Mouse (Mus musculus) midbrain, embryonic 12.5 days (tissue): ENCODE data around the gene Mtmr11. TPM values are rescaled to one million over a fixed set of nuclear protein-coding genes. Genes with fewer than 3 reads are reported as not detected.
"Not testable (repeated sequence)": the region's sequence is repeated elsewhere in the genome, so short reads cannot be mapped to it uniquely, and the experiment has no call there.

Experiments
- ATAC-seq: fragments of 200-750 bp; cut with Nextera tagmentation; 2 replicates; pipeline ENCODE4 v1.8.0; 2017; ENCODE audit warnings: low read depth, moderate TSS enrichment, moderate library complexity; ENCODE audit not compliant: low FRiP score
- H3K27ac ChIP-seq: fragments of 300-500 bp; sonication (generic); replicated peaks from 2 replicates; pipeline ENCODE4 v1.5.1; 2016; ENCODE audit warnings: mild to moderate bottlenecking
- H3K27me3 ChIP-seq: fragments of 300-500 bp; sonication (generic); 2 replicates; pipeline ENCODE4 v1.6.1; 2016; ENCODE audit warnings: mild to moderate bottlenecking
- H3K36me3 ChIP-seq: fragments of 300-500 bp; sonication (generic); 2 replicates; pipeline ENCODE4 v1.6.1; 2016
- H3K4me1 ChIP-seq: fragments of 300-500 bp; sonication (generic); 2 replicates; pipeline ENCODE4 v1.6.1; 2016
- H3K4me2 ChIP-seq: fragments of 300-500 bp; sonication (generic); replicated peaks from 2 replicates; pipeline ENCODE4 v1.6.1; 2016; ENCODE audit warnings: mild to moderate bottlenecking, moderate library complexity
- H3K4me3 ChIP-seq: fragments of 300-500 bp; sonication (generic); 2 replicates; pipeline ENCODE4 v1.5.1; 2016; ENCODE audit warnings: mild to moderate bottlenecking
- H3K9ac ChIP-seq: fragments of 300-500 bp; sonication (generic); replicated peaks from 2 replicates; pipeline ENCODE4 v1.6.1; 2016; ENCODE audit warnings: mild to moderate bottlenecking, moderate library complexity
- H3K9me3 ChIP-seq: fragments of 300-500 bp; sonication (generic); 2 replicates; pipeline ENCODE4 v1.6.1; 2016; ENCODE audit warnings: mild to moderate bottlenecking
- WGBS: fragments of 180-500 bp; shearing (Covaris S2); methylation state at CpG from one replicate; pipeline ENCODE4 v1.1.7; 2016; 5-methylcytosine and 5-hydroxymethylcytosine counted together
- polyA plus RNA-seq: library from polyadenylated mRNA; unstranded; fragments of >200 nt; fragmentation: Nextera tagmentation; extraction: Ambion mirVana; gene quantifications from 2 replicates; pipeline ENCODE4 v1.2.1, GENCODE M21; 2016

The Mtmr11 gene
- polyA plus RNA-seq, 1 experiment from 2014 or later = 16.0 TPM

DNA sequence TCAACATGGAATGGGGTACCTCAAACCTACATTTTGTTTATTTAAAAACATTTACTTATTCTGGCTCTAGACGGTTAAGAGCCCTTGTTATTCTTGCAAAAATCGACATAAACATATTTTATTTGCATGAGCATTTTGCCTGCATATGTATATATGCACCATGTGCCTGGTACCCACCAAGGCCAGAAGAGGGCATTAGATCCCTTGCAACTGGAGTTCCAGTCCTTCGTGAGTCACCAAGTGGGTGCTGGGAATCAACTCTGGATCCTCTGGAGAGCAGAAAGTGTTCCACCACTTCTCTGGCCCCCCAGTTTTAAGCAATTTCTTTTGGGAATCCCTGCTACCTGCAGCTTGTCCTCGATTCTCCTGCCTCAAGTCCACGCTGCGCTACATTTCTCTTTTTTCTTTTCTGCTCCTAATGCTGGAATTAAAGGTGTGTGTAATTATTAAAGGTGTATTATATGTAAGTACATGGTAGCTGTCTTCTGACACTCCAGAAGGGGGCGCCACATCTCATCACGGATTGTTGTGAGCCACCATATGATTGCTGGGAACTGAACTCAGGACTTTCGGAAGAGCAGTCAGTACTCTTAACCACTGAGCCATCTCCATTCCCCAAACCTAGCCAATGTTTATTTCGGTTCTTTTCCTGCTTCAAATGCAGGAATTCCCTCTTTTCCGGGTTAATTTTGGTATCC is 34.0 kb downstream of the Mtmr11 start:
- H3K9me3 ChIP-seq = no peaks in the 10 kb centered on the region
- H3K9ac ChIP-seq = no peak overlapping the region
- no peak overlapping the region for H3K4me3 ChIP-seq
- H3K4me1 ChIP-seq = peaks cover 14% of the 10 kb centered on the region
- H3K27me3 ChIP-seq = peaks cover 19% of the 10 kb centered on the region; the same call in 1 of the 2 replicates
- peaks cover 8% of the 10 kb centered on the region; the same call in 1 of the 2 replicates for H3K36me3 ChIP-seq
- no peak for ATAC-seq
- WGBS = 94% methylated on average over 11 of the region's 11 CpGs
- no peak overlapping the region for H3K27ac ChIP-seq
- H3K4me2 ChIP-seq = no peak overlapping the region; the same call in 1 of the 2 replicates

DNA sequence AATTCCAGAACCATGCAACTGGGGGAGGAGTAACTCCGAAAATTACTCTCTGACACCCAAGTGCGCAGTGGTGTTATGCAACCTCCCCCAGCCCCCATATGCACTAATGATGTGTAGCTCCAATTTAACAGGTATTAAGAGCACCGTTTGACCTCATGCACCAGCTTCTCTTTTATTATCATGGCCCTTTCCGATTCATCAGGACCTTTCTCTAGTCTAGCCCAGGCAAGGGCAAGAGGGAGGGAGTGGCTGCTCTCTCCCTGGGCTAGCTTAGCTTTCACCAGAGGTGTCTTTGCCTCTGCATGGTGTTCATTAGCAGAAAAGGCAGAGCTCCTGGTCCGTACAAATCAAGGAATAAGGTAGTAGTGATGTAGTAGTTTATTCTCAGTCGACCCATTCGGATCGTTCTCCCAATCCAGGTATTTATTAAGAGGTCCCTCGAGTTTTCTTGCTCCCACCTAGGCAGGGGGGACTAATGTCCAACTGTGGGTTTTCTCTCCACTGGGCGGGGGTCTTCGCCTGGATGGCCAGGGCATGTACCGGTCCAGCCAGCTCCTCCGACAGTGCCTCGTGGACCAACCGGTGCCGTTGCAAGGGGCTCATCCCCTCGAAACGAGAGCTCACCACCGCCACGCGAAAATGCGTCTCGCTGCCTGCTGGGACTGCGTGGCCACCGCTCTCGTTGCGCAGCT is 34.8 kb downstream of the Mtmr11 start:
- H3K4me1 ChIP-seq = peaks cover 14% of the 10 kb centered on the region
- WGBS = 21% methylated on average over 27 of the region's 27 CpGs
- ATAC-seq = peak; percentile 57; the same call in 1 of the 2 replicates

DNA sequence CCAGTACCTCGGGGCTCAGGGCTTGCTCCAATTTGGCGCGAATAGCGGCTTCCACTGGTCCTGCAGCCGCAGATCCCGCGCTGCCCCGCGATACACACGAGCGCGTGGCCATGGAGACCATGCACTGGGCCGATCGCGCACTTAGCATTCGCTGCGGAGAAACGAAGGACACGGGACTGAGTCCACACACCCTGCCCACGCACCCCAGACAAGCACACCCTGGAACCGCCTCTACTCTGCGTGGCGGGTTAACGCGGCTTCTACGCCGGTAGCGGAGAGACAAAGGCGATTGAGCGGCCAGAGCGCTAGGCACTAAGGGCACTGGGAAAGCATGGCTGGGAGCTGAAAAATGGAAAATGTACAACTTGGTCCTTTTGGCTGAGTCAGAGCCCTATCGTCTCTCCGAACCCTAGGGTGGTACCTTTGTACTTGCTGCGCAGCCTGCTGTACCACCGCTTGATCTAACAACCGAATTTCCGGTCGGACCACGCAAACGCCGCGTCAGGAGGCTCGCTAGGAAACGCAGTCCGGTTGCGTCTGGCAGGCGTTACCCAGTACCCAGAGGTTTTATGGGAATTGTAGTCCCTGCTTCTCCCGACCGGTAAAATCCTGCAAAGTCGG is 35.4 kb downstream of the Mtmr11 start:
- Histone ChIP-seq H3K27ac (peak overlapping the region; percentile 91), H3K9me3 (no peaks in the 10 kb centered on the region), H3K4me2 (peak overlapping the region; percentile 96), H3K4me1 (peaks cover 14% of the 10 kb centered on the region), H3K27me3 (peaks cover 19% of the 10 kb centered on the region; the same call in 1 of the 2 replicates), H3K9ac (peak overlapping the region; percentile 78), H3K36me3 (peaks cover 8% of the 10 kb centered on the region; the same call in 1 of the 2 replicates), H3K4me3 (peak overlapping the region; percentile 65)
- ATAC-seq = peak; percentile 95
- under 1% methylated on average over 50 of the region's 50 CpGs for WGBS

More for the DNA sequence above, 34.8 kb downstream of the Mtmr11 start:
- Histone ChIP-seq H3K27me3 (peaks cover 19% of the 10 kb centered on the region; the same call in 1 of the 2 replicates), H3K4me3 (peak overlapping the region; percentile 65), H3K9ac (peak overlapping the region; percentile 78), H3K27ac (peak overlapping the region; percentile 91), H3K36me3 (peaks cover 8% of the 10 kb centered on the region; the same call in 1 of the 2 replicates), H3K4me2 (peak overlapping the region; percentile 96), H3K9me3 (no peaks in the 10 kb centered on the region)

DNA sequence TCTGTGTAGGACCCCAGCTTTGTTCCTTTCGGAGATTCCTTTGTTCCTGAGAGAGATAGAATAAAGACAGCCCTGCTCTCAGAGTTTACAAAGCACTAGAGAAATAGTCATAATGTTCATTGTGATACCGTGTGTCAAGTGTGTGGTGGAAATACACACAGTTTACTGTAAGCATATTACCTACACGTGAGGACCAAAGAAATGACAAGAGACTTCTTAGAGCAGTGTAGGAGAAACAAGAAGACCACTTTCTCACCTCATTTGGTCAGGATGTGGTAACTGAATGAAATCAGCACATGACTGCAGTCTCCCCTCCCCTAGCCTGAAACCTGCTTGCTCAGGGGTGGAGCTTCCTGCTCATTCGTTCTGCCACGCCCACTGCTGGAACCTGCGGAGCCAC is 36.4 kb downstream of the Mtmr11 start:
- no peak for ATAC-seq
- Histone ChIP-seq H3K4me3 (peak overlapping the region; percentile 65; the same call in 1 of the 2 replicates), H3K4me1 (peaks cover 14% of the 10 kb centered on the region), H3K9me3 (no peaks in the 10 kb centered on the region), H3K9ac (no peak overlapping the region), H3K27ac (no peak overlapping the region), H3K4me2 (peak overlapping the region; percentile 96), H3K36me3 (peaks cover 4% of the 10 kb centered on the region; the same call in 1 of the 2 replicates), H3K27me3 (peaks cover 19% of the 10 kb centered on the region; the same call in 1 of the 2 replicates)
- WGBS = 3% methylated on average over 6 of the region's 6 CpGs

DNA sequence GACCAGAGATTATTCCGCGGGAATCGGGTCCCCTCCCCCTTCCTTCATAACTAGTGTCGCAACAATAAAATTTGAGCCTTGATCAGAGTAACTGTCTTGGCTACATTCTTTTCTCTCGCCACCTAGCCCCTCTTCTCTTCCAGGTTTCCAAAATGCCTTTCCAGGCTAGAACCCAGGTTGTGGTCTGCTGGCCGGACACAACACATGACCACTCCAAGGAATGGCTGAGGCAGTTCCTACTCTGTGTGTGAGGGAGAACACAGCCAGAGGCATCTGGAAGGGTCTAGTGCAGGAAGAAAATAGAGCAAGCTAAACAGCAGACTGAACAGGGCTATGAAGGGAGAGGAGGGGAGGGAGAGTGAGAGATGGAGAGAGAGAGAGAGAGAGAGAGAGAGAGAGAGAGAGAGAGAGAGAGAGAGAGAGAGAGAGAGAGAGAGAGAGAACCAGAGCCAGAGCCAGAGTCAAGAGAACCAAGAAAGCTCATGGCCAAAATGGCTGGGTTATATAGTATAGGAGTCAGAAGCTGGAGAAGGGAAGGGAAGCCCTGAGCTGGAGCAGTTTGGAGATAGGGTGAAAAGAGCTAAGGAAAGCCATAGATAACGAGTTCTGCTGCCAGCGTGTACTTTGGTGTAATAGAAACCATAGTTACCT is 36.9 kb downstream of the Mtmr11 start:
- not testable (repeated sequence) for H3K9me3 ChIP-seq, H3K4me2 ChIP-seq, H3K9ac ChIP-seq, H3K36me3 ChIP-seq, H3K4me3 ChIP-seq, ATAC-seq, H3K27ac ChIP-seq
- WGBS = 34% methylated on average over 8 of the region's 8 CpGs
- H3K27me3 ChIP-seq = peaks cover 19% of the 10 kb centered on the region; the same call in 1 of the 2 replicates
- H3K4me1 ChIP-seq = peaks cover 14% of the 10 kb centered on the region

DNA sequence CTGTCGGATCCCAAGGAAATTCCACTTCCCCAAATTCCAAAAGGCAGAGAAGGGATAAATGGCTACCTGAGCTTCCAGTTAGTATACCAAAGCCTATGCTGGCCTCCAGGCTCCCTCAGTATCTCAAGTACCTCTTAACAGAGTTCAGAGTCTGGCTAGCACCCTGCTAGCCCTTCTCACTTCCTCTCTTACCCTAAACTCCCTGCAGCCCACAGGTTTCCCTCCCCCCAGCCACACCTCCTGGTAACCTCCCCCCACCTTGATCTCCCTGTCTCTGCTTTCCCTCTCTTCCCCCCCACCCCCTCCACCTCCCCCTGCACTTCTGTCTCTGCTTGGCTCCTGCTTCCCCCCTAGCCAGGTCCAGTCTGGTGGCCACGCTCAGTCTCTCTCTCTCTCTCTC is 37.9 kb downstream of the Mtmr11 start:
- H3K27me3 ChIP-seq = peaks cover 9% of the 10 kb centered on the region; the same call in 1 of the 2 replicates

DNA sequence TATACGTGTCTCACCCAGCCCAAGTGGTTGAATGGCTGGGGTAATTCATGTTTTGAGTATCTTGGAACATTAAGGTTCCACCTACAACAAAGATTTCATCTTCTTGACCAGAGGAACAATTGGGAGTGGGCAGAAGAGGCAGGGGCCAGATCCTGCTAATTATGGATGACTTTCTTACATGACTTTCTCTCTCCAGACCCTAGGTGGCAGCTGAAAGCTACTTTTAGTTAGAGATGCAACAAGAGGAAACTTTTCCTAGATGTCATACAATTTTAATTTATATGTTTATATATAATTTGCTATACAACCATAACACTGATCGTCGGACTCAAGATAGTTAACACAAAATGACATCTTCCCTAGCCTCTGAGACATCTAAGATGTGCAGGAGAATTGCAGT is 46.0 kb downstream of the Mtmr11 start:
- Histone ChIP-seq H3K9ac (no peak overlapping the region), H3K4me3 (no peak overlapping the region), H3K36me3 (no peaks in the 10 kb centered on the region), H3K27ac (no peak overlapping the region), H3K9me3 (no peaks in the 10 kb centered on the region), H3K4me2 (no peak overlapping the region), H3K4me1 (no peaks in the 10 kb centered on the region), H3K27me3 (no peaks in the 10 kb centered on the region)
- 86% methylated on average over 3 of the region's 3 CpGs for WGBS
- ATAC-seq = no peak

More for the DNA sequence above, 37.9 kb downstream of the Mtmr11 start:
- Histone ChIP-seq H3K36me3 (0 out of 2 replicates have a peak, but pooled peaks cover 4% of the 10 kb centered on the region), H3K4me2 (no peak overlapping the region), H3K9me3 (no peaks in the 10 kb centered on the region), H3K4me1 (peaks cover 14% of the 10 kb centered on the region), H3K4me3 (no peak overlapping the region), H3K9ac (no peak overlapping the region), H3K27ac (no peak overlapping the region)
- WGBS = 79% methylated on average over 2 of the region's 2 CpGs
- no peak for ATAC-seq

DNA sequence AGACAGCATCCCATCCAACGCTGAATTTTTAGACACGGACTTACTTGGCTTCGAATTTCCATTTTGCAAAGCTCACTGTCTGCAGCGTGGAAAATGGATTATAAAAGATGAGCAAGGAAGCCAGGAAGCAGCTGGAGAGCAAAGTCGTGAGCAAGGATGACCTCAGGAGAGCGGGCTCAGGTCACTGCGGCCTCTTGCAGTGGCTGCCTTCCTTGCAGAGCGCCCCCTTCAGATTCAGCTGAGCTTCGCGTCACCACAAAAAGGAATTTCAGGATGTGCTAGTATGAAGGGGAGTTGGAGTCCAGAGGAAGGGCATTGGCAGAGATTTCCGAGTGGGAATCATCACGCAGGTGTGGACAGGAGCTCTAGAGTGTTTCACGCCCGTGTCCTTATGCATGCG is 47.4 kb downstream of the Mtmr11 start:
- H3K4me1 ChIP-seq = no peaks in the 10 kb centered on the region
- H3K27ac ChIP-seq = no peak overlapping the region
- no peak overlapping the region for H3K9ac ChIP-seq
- no peak for ATAC-seq
- H3K36me3 ChIP-seq = no peaks in the 10 kb centered on the region
- 24% methylated on average over 15 of the region's 15 CpGs for WGBS
- no peaks in the 10 kb centered on the region for H3K27me3 ChIP-seq
- no peak overlapping the region for H3K4me3 ChIP-seq
- no peaks in the 10 kb centered on the region for H3K9me3 ChIP-seq
- no peak overlapping the region for H3K4me2 ChIP-seq

DNA sequence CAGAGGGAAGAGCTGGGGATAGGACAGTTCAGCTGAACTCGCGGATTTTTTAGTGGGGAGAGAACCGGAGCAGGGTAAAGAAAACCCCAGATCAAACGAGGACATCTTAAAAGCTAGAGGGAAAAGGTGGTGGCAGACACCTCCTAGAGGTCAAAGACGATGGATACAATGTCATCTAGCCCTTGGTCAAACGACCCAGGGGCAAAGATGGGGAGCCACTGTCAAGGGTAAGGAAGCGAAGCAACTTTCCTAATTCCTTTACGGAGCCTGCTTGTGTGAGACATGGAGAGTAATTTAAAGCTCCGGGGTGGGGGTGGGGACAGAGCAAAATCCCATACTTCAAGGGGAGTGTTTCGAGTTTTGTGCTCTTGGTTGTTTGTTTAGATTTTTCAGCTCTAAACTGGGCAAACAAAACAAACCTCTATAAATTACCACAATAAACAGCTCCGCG is 57.4 kb downstream of the Mtmr11 start:
- Histone ChIP-seq H3K27ac (peak overlapping the region; percentile 98), H3K36me3 (no peaks in the 10 kb centered on the region), H3K4me2 (peak overlapping the region; percentile 79), H3K4me1 (peaks cover 31% of the 10 kb centered on the region), H3K9me3 (no peaks in the 10 kb centered on the region), H3K4me3 (peak overlapping the region; percentile 61), H3K27me3 (no peaks in the 10 kb centered on the region), H3K9ac (peak overlapping the region; percentile 84)
- peak; percentile 32 for ATAC-seq
- WGBS = 0% methylated on average over 12 of the region's 12 CpGs

DNA sequence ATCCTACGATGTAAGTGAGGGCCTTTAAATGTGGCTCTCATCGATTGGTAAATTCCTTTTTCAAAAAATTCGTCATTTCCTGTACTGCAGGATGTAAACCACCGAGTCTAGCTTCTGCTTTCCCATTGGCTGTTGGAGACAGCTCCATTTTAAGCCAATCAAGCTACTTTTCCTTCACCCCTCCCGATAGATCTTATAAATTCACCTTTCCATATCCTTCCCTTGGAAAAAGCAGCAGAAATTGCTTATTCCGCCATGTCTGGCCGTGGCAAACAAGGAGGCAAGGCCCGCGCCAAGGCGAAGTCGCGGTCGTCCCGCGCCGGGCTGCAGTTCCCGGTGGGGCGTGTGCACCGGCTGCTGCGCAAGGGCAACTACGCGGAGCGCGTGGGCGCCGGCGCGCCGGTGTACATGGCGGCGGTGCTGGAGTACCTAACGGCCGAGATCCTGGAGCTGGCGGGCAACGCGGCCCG is 57.9 kb downstream of the Mtmr11 start, which contains the start of the genes Bola1 and Hist2h2ab:
Gene Bola1, minus strand, starts transcription at position 49 of the 470 bp plus-strand sequence.
Gene Hist2h2ab, plus strand, starts transcription at position 205 of the 470 bp plus-strand sequence.
- under 1% methylated on average over 37 of the region's 37 CpGs for WGBS
- H3K4me3 ChIP-seq = peak within 1 kb of the TSS; percentile 61
- H3K4me1 ChIP-seq = peaks cover 34% of the 10 kb centered on the region
- H3K4me2 ChIP-seq = peak within 1 kb of the TSS; percentile 79
- peak within 1 kb of the TSS; percentile 84 for H3K9ac ChIP-seq
- H3K36me3 ChIP-seq = no peaks in the 10 kb centered on the region
- peak within 1 kb of the TSS; percentile 98 for H3K27ac ChIP-seq
- H3K27me3 ChIP-seq = no peaks in the 10 kb centered on the region
- ATAC-seq = peak; percentile 83
- H3K9me3 ChIP-seq = no peaks in the 10 kb centered on the region

DNA sequence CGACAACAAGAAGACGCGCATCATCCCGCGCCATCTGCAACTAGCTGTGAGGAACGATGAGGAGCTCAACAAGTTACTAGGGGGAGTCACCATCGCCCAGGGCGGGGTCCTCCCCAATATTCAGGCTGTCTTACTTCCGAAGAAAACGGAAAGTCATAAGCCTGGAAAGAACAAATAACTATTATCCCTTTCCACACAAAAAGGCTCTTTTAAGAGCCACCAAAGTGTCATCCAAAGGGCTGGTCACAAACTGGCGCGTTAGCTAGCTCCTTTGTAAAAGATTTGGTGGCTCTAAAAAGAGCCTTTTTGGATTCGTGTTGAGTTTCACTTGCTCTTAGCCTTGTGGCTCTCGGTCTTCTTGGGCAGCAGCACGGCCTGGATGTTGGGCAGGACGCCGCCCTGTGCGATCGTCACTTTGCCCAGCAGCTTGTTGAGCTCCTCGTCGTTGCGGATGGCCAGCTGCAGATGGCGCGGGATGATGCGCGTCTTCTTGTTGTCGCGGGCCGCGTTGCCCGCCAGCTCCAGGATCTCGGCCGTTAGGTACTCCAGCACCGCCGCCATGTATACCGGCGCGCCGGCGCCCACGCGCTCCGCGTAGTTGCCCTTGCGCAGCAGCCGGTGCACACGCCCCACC is 58.4 kb downstream of the Mtmr11 start:
- peak overlapping the region; percentile 84 for H3K9ac ChIP-seq
- H3K36me3 ChIP-seq, H3K27me3 ChIP-seq, H3K9me3 ChIP-seq: not testable (repeated sequence)
- WGBS = under 1% methylated on average over 35 of the region's 47 CpGs
- H3K4me2 ChIP-seq = peak overlapping the region; percentile 79
- peak overlapping the region; percentile 98 for H3K27ac ChIP-seq
- peak overlapping the region; percentile 61 for H3K4me3 ChIP-seq
- H3K4me1 ChIP-seq = peaks cover 36% of the 10 kb centered on the region
- ATAC-seq = peak; percentile 20; the same call in 1 of the 2 replicates
